8 mouse cellular contexts compared by ENCODE assay signal in the genomic region with DNA sequence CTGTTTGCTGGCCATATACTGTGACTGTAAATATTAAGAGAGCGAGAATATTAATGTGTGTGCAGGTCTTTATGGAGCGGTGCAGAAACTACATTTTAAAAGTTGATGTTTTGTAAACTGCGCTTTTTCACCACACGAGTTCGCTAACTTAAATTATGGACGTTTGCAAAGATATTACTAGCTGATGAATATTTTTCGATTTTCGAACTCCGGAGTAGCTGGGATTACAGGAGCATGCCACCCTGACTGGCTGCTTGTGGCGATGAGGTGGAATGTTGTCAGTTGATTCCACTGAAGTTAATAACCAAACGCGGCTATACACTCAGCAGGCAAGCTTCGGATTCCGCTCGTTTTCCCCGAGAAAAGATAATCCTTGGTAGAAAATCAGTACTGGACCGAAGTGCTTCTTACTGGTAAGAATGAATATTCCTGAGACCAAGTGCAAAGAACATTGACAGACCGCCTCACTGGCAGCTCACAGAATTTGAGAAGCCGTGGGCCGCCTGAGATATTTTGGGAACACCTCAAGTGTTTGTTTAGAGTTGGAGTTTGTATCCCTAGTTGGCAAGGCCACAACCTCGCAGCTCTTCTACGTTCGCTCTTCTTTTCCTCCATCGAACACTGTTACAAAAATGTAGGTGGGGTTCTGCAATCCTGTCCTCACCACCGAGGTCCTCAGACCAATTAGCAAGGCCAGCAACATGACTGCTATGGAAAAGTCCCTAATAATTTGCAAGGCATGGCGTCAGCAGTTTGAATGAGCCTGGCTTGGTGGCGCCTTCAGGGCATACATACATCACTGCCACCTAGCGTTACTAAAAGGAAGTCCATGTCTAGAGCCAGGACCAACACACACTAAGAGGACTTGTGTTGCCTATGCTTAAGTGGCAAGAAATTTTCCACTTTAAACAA. TPM values are rescaled to one million over a fixed set of nuclear protein-coding genes. Genes with fewer than 3 reads are reported as not detected.
DNase-seq lines count a peak whose midpoint lies in the region; ATAC-seq lines count a peak whose summit lies in the region.

No protein-coding gene starts in this region.

- H3K36me3 ChIP-seq in hindbrain, embryonic 14.5 days (replicated peaks; ENCODE audit: control insufficient read depth, insufficient read depth): no peaks in the 10 kb centered on the region

- DNase-seq in cerebellum, postnatal 25 days: peak; percentile 49 to 70
- DNase-seq in frontal cortex, postnatal 36 days (ENCODE audit: low spot score in 2 of 2): peak; percentile 24 to 66
- peak; percentile 80 for DNase-seq in hindbrain, embryonic 14.5 days (ENCODE audit: low spot score)
- DNase-seq in layer of hippocampus, postnatal 14 days (ENCODE audit: low spot score in 2 of 2): peak; percentile 39 to 85
- peak; percentile 77 for DNase-seq in lung, postnatal 14 days
- DNase-seq in retina, postnatal 1 day: peak; percentile 89
- DNase-seq in yolk sac, embryonic 10.5 days (ENCODE audit: low spot score): peak; percentile 69

- H3K9me3 ChIP-seq in hindbrain, embryonic 14.5 days (ENCODE audit: control insufficient read depth, low read length): no peaks in the 10 kb centered on the region

- peak; percentile 65 for ATAC-seq in activated CD4-positive, CD25-positive, alpha-beta regulatory T cell, adult 4 months
- peak; percentile 79; the same call in 1 of the 2 replicates for ATAC-seq in hindbrain, embryonic 14.5 days (ENCODE audit: low FRiP score)

- WGBS in hindbrain, embryonic 14.5 days: 16% methylated on average over 28 of the region's 28 CpGs

- H3K4me3 ChIP-seq in hindbrain, embryonic 14.5 days (replicated peaks; ENCODE audit: low read length): peak overlapping the region; percentile 54

- peaks cover 15% of the 10 kb centered on the region for H3K27me3 ChIP-seq in hindbrain, embryonic 14.5 days (ENCODE audit: control insufficient read depth, insufficient read depth, low read length)

- peaks cover 3% of the 10 kb centered on the region for H3K4me1 ChIP-seq in hindbrain, embryonic 14.5 days (replicated peaks; ENCODE audit: control insufficient read depth, insufficient read depth, low read length)

- H3K9ac ChIP-seq in hindbrain, embryonic 14.5 days: no peak overlapping the region

- peak overlapping the region; percentile 94 for H3K4me2 ChIP-seq in hindbrain, embryonic 14.5 days (replicated peaks)

- no peak overlapping the region for H3K27ac ChIP-seq in hindbrain, embryonic 14.5 days

RNA-seq across cellular contexts. Expression of gene Lrrk1, which starts 0.7 kb away (rescaled TPM):
- 1 to 10 TPM; 1.2 to 2.6 TPM for polyA plus RNA-seq in activated CD4-positive, CD25-positive, alpha-beta regulatory T cell, adult 4 months (2017; shearing (Covaris generic))
- 4.0 and 4.7 TPM in 2 replicates for polyA plus RNA-seq in hindbrain, embryonic 14.5 days (2014; fragmentation: Nextera tagmentation; extraction: Ambion mirVana)
- total RNA-seq in layer of hippocampus, postnatal 14 days (2021): 1 to 10 TPM; 2.5 to 3.6 TPM

RNA-seq across cellular contexts. Expression of gene Gm10974, which starts 23.2 kb away (rescaled TPM):
- polyA plus RNA-seq in activated CD4-positive, CD25-positive, alpha-beta regulatory T cell, adult 4 months (2017; shearing (Covaris generic)): not detected
- not detected in 2 replicates for polyA plus RNA-seq in hindbrain, embryonic 14.5 days (2014; fragmentation: Nextera tagmentation; extraction: Ambion mirVana)
- total RNA-seq in layer of hippocampus, postnatal 14 days (2021): not detected

RNA-seq across cellular contexts. Expression of gene Aldh1a3, which starts 38.4 kb away (rescaled TPM):
- polyA plus RNA-seq in activated CD4-positive, CD25-positive, alpha-beta regulatory T cell, adult 4 months (2017; shearing (Covaris generic)): under 1 TPM in 1 of 2 experiments, not detected in 1; 0.60 TPM
- 2.3 and 2.5 TPM in 2 replicates for polyA plus RNA-seq in hindbrain, embryonic 14.5 days (2014; fragmentation: Nextera tagmentation; extraction: Ambion mirVana)
- 1 to 10 TPM; 1.6 TPM for total RNA-seq in layer of hippocampus, postnatal 14 days (2021)
